Mouse (Mus musculus): ENCODE measurements around the gene Pdzd2. TPM values are rescaled to one million over a fixed set of nuclear protein-coding genes. Genes with fewer than 3 reads are reported as not detected.
A peak's percentile ranks its signal among the peaks of the same experiment; 100 is the strongest.
"Not testable (repeated sequence)": the region's sequence is repeated elsewhere in the genome, so short reads cannot be mapped to it uniquely, and the experiment has no call there.

Pdzd2 gene
- polyA plus RNA-seq, 2 experiments from 2014 or later, result 0.08 to 0.63 TPM

- no peak for ATAC-seq
These were observed 370.9 kb downstream of the Pdzd2 start for GRCm38 (mm10) chr15:12368850-12369249.

- no peak for ATAC-seq
These were observed 371.4 kb downstream of the Pdzd2 start for GRCm38 (mm10) chr15:12368357-12368756.

GRCm38 (mm10) chr15:12367306-12368080 lies 372.2 kb downstream of the Pdzd2 start:
- ATAC-seq, result no peak

GRCm38 (mm10) chr15:12366580-12367305 lies 373.0 kb downstream of the Pdzd2 start:
- ATAC-seq, result not testable (repeated sequence)

- no peak for ATAC-seq
These were observed 373.7 kb downstream of the Pdzd2 start for GRCm38 (mm10) chr15:12366072-12366469.

- ATAC-seq, result no peak
These were observed 374.2 kb downstream of the Pdzd2 start for GRCm38 (mm10) chr15:12365416-12366071.

- no peak for ATAC-seq
These were observed 375.6 kb downstream of the Pdzd2 start for GRCm38 (mm10) chr15:12364096-12364495.

- ATAC-seq, result no peak
These were observed 377.1 kb downstream of the Pdzd2 start for GRCm38 (mm10) chr15:12362701-12363040.

GRCm38 (mm10) chr15:12362001-12362700 lies 377.6 kb downstream of the Pdzd2 start:
- ATAC-seq, result no peak

GRCm38 (mm10) chr15:12360519-12361212 lies 379.1 kb downstream of the Pdzd2 start:
- no peak for ATAC-seq

- ATAC-seq, result no peak
These were observed 381.3 kb downstream of the Pdzd2 start for GRCm38 (mm10) chr15:12358384-12358783.

- ATAC-seq, result no peak
These were observed 382.3 kb downstream of the Pdzd2 start for GRCm38 (mm10) chr15:12357459-12357858.

GRCm38 (mm10) chr15:12355907-12356306 lies 383.8 kb downstream of the Pdzd2 start:
- no peak for ATAC-seq

- ATAC-seq, result no peak
These were observed 384.5 kb downstream of the Pdzd2 start for GRCm38 (mm10) chr15:12355261-12355660.

GRCm38 (mm10) chr15:12354281-12354810 lies 385.4 kb downstream of the Pdzd2 start:
- no peak for ATAC-seq

- ATAC-seq, result no peak
These were observed 388.3 kb downstream of the Pdzd2 start for GRCm38 (mm10) chr15:12351470-12351869.

GRCm38 (mm10) chr15:12349840-12350239 lies 389.9 kb downstream of the Pdzd2 start:
- ATAC-seq, result peak; percentile 9

GRCm38 (mm10) chr15:12348950-12349349 lies 390.8 kb downstream of the Pdzd2 start:
- peak; percentile 78 for ATAC-seq

GRCm38 (mm10) chr15:12346916-12347315 lies 392.8 kb downstream of the Pdzd2 start:
- ATAC-seq, result no peak

GRCm38 (mm10) chr15:12341401-12341758 lies 398.3 kb downstream of the Pdzd2 start:
- ATAC-seq, result no peak

- ATAC-seq, result no peak
These were observed 399.0 kb downstream of the Pdzd2 start for GRCm38 (mm10) chr15:12340536-12341400.
